Mouse (Mus musculus): ENCODE measurements at regions not wholly inside any gene's neighbourhood (a gene's known extent, or its start where the extent isn't known, plus 50 kb on each side); places are given as distances from the start of the nearest gene placed in this dataset.

- Histone ChIP-seq H3K4me3 (replicated peaks; ENCODE audit: control insufficient read depth, low read depth, low read length) (no peak overlapping the region), H3K27ac (ENCODE audit: control insufficient read depth, insufficient read depth, low read depth, low read length, poor library complexity) (no peak overlapping the region), H3K4me1 (ENCODE audit: control insufficient read depth, insufficient read depth, low read length) (no peaks in the 10 kb centered on the region)
- WGBS, result 83% methylated on average over 9 of the region's 9 CpGs
- TF ChIP-seq POLR2A (IDR thresholded peaks at IDR 0.05; ENCODE audit: borderline replicate concordance, control insufficient read depth, low read depth, low read length) (no peak), CTCF (IDR thresholded peaks at IDR 0.05; ENCODE audit: control insufficient read depth, insufficient read depth, low read length) (no peak)
Observed at GRCm38 (mm10) chr8:11065990-11066389, 57.7 kb upstream of the Irs2 start.

DNA sequence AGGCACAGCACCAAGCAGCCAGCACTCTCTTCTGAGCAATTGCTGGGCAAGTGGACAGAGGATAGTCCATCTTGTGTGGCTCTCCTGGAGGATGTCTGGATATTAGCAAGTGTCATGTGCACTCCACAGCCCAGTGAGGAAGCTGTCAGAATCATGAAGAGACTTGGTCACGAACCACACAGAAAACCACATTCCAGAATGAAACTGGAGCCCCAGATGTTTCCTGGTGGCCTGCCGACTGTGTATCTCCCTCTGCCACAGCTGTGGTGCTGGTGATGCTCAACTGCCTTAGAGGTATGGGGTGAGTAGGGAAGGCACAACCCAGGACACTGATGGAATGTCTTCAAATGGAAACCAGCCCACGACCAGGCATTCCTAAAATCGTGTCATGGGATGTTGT, 57.0 kb upstream of the Irs2 start:
- Histone ChIP-seq H3K4me3 (replicated peaks; ENCODE audit: control insufficient read depth, low read depth, low read length) (no peak overlapping the region), H3K4me1 (ENCODE audit: control insufficient read depth, insufficient read depth, low read length) (no peaks in the 10 kb centered on the region), H3K27ac (ENCODE audit: control insufficient read depth, insufficient read depth, low read depth, low read length, poor library complexity) (no peak overlapping the region)
- no peak for TF ChIP-seq CTCF (IDR thresholded peaks at IDR 0.05; ENCODE audit: control insufficient read depth, insufficient read depth, low read length)
- no peak for TF ChIP-seq POLR2A (IDR thresholded peaks at IDR 0.05; ENCODE audit: borderline replicate concordance, control insufficient read depth, low read depth, low read length)
- WGBS, result 16% methylated on average over 4 of the region's 4 CpGs

DNA sequence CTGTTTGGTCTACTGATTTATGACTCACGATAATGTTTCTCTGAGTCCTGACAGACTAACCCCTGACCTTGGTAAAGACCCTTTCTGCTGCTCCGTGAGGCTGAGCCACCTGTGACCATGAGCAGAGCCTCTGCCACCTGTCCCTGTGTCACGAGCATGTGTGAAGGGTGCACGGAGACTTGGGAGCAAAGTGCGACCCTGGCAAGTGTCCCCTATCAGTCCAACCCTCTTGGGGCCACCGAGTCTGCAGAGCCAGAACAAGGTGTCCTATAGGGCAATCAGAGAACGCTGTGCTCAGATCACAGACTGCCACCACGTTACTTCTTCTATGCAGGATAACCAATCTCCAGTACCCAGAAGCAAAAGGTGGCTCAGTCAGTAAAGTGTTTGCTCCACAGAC, 54.8 kb upstream of the Irs2 start:
- H3K27ac ChIP-seq (ENCODE audit: control insufficient read depth, insufficient read depth, low read depth, low read length, poor library complexity), result no peak overlapping the region
- TF ChIP-seq POLR2A (IDR thresholded peaks at IDR 0.05; ENCODE audit: borderline replicate concordance, control insufficient read depth, low read depth, low read length), result no peak
- TF ChIP-seq CTCF (IDR thresholded peaks at IDR 0.05; ENCODE audit: control insufficient read depth, insufficient read depth, low read length), result no peak
- H3K4me3 ChIP-seq (replicated peaks; ENCODE audit: control insufficient read depth, low read depth, low read length), result no peak overlapping the region
- 76% methylated on average over 8 of the region's 8 CpGs for WGBS
- no peaks in the 10 kb centered on the region for H3K4me1 ChIP-seq (ENCODE audit: control insufficient read depth, insufficient read depth, low read length)

DNA sequence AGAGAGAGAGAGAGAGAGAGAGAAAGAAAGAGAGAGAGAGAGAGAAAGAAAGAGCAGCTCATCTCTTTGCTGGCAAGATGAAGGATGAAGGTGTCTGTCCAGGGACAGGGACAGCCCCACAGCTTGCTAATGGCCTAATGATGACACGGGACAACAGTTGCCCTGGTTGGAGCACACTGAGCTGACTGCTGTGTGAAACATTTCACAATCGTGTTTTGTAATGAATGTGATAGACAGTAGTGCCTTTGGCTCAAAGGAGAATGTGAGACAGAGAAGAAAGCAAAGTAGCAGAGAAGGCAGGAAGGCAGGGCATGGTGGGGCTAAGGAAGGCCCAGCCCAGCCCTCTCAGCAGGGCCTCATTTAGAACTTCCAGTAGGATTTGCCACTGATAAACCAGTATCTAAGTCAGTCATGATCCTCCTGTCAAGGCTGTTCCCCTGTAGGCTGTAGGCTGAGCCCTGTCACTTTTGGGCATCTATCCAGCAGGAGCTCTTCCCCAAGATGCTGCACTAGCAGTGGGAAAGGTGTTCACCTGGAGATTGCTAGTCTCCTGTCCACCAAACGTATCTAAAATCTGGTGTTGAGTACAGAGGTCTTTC, 54.2 kb upstream of the Irs2 start:
- no peak for TF ChIP-seq POLR2A (IDR thresholded peaks at IDR 0.05; ENCODE audit: borderline replicate concordance, control insufficient read depth, low read depth, low read length)
- no peak for TF ChIP-seq CTCF (IDR thresholded peaks at IDR 0.05; ENCODE audit: control insufficient read depth, insufficient read depth, low read length)
- Histone ChIP-seq H3K4me1 (ENCODE audit: control insufficient read depth, insufficient read depth, low read length) (no peaks in the 10 kb centered on the region), H3K4me3 (replicated peaks; ENCODE audit: control insufficient read depth, low read depth, low read length) (no peak overlapping the region), H3K27ac (ENCODE audit: control insufficient read depth, insufficient read depth, low read depth, low read length, poor library complexity) (no peak overlapping the region)
- 55% methylated on average over 3 of the region's 3 CpGs for WGBS

GRCm38 (mm10) chr8:11061711-11062110, 53.5 kb upstream of the Irs2 start:
- Histone ChIP-seq H3K4me3 (replicated peaks; ENCODE audit: control insufficient read depth, low read depth, low read length) (no peak overlapping the region), H3K27ac (ENCODE audit: control insufficient read depth, insufficient read depth, low read depth, low read length, poor library complexity) (no peak overlapping the region), H3K4me1 (ENCODE audit: control insufficient read depth, insufficient read depth, low read length) (no peaks in the 10 kb centered on the region)
- TF ChIP-seq CTCF (IDR thresholded peaks at IDR 0.05; ENCODE audit: control insufficient read depth, insufficient read depth, low read length) (no peak), POLR2A (IDR thresholded peaks at IDR 0.05; ENCODE audit: borderline replicate concordance, control insufficient read depth, low read depth, low read length) (no peak)
- WGBS, result 81% methylated on average over 1 of the region's 1 CpGs

DNA sequence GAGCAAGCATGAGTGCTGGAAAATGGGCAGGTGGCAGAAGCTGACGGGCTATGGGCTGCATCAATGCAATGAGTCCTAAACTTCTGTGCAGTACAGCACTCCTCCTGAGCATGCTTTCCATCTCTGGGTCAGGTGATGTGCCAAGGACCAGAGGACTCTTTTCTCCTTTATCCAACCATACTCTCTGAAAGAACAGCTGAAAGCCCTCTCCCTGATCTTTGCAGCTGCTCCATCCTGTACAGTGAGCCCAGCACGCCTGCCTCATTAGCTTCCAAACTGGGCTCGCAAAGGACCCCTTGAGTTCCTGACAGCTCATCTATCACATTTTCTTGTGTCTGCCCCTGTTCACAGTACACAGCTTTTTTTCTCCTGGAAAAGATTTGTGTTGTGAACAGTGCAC, 52.3 kb upstream of the Irs2 start:
- Histone ChIP-seq H3K4me3 (replicated peaks; ENCODE audit: control insufficient read depth, low read depth, low read length) (no peak overlapping the region), H3K4me1 (ENCODE audit: control insufficient read depth, insufficient read depth, low read length) (no peaks in the 10 kb centered on the region), H3K27ac (ENCODE audit: control insufficient read depth, insufficient read depth, low read depth, low read length, poor library complexity) (no peak overlapping the region)
- TF ChIP-seq CTCF (IDR thresholded peaks at IDR 0.05; ENCODE audit: control insufficient read depth, insufficient read depth, low read length), result no peak
- no peak for TF ChIP-seq POLR2A (IDR thresholded peaks at IDR 0.05; ENCODE audit: borderline replicate concordance, control insufficient read depth, low read depth, low read length)
- 79% methylated on average over 3 of the region's 3 CpGs for WGBS

DNA sequence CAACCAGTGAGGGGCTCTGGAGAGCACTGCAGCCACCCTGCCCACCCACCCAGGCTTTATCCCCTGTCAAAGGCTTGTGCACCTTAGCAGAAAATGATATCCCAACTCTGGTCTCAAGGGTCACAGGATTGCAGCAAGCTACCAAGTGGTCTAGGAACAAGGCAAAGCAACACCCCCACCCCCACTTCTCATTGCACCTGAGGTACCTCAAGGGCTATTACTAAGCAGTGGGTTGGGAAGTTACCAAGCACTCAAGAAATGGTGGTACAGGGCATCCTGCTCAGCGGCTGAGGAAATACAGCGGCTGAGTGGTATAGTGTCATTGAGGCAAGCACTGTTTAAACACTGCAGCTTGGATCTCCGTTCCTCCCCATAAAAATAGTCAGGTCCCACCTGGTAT, 50.1 kb upstream of the Irs2 start:
- TF ChIP-seq POLR2A (IDR thresholded peaks at IDR 0.05; ENCODE audit: borderline replicate concordance, control insufficient read depth, low read depth, low read length) (no peak), CTCF (IDR thresholded peaks at IDR 0.05; ENCODE audit: control insufficient read depth, insufficient read depth, low read length) (no peak)
- H3K27ac ChIP-seq (ENCODE audit: control insufficient read depth, insufficient read depth, low read depth, low read length, poor library complexity), result no peak overlapping the region
- WGBS, result 82% methylated on average over 3 of the region's 3 CpGs
- H3K4me1 ChIP-seq (ENCODE audit: control insufficient read depth, insufficient read depth, low read length), result peaks cover 1% of the 10 kb centered on the region; the same call in 1 of the 2 replicates
- H3K4me3 ChIP-seq (replicated peaks; ENCODE audit: control insufficient read depth, low read depth, low read length), result no peak overlapping the region
